Mouse (Mus musculus): ENCODE results near the gene Phlpp1.

Phlpp1 gene

GRCm38 (mm10) chr1:106376003-106376402, 204.5 kb downstream of the Phlpp1 start:
- in situ Hi-C loops (cut with MseI, MboI): loop anchor here in 1 of 2 experiments (25.0 kb wide), 1 partner anchor 489 kb away; no protein-coding TSS in a partner anchor

- in situ Hi-C loops (cut with MseI, MboI): loop anchor here in 1 of 2 experiments (25.0 kb wide), 1 partner anchor 493 kb away; no protein-coding TSS in a partner anchor
Measured at GRCm38 (mm10) chr1:106380465-106380864, 208.9 kb downstream of the Phlpp1 start.

GRCm38 (mm10) chr1:106386542-106386941, 215.0 kb downstream of the Phlpp1 start:
- in situ Hi-C loops (cut with MseI, MboI): loop anchor here in 1 of 2 experiments (25.0 kb wide), 1 partner anchor 499 kb away; no protein-coding TSS in a partner anchor

- in situ Hi-C loops (cut with MseI, MboI): loop anchor here in 1 of 2 experiments (25.0 kb wide), 1 partner anchor 500 kb away; no protein-coding TSS in a partner anchor
Measured at GRCm38 (mm10) chr1:106387264-106387663, 215.7 kb downstream of the Phlpp1 start.

GRCm38 (mm10) chr1:106389673-106390072, 218.1 kb downstream of the Phlpp1 start:
- in situ Hi-C loops (cut with MseI, MboI): loop anchor here (5.0 to 25.0 kb wide), 5 partner anchors 225 to 502 kb away; no protein-coding TSS in a partner anchor

GRCm38 (mm10) chr1:106393072-106393471, 221.5 kb downstream of the Phlpp1 start:
- in situ Hi-C loops (cut with MseI, MboI): loop anchor here (5.0 to 25.0 kb wide), 5 partner anchors 228 to 506 kb away; no protein-coding TSS in a partner anchor

GRCm38 (mm10) chr1:106394678-106395077, 223.1 kb downstream of the Phlpp1 start:
- in situ Hi-C loops (cut with MseI, MboI): loop anchor here (5.0 to 25.0 kb wide), 5 partner anchors 230 to 507 kb away; no protein-coding TSS in a partner anchor

GRCm38 (mm10) chr1:106395476-106395875, 223.9 kb downstream of the Phlpp1 start:
- in situ Hi-C loops (cut with MseI, MboI): loop anchor here (10.0 to 25.0 kb wide), 4 partner anchors 231 to 508 kb away; no protein-coding TSS in a partner anchor

GRCm38 (mm10) chr1:106400900-106401634, 229.5 kb downstream of the Phlpp1 start:
- in situ Hi-C loops (cut with MseI, MboI): no loop called here

GRCm38 (mm10) chr1:106403011-106403501, 231.5 kb downstream of the Phlpp1 start:
- in situ Hi-C loops (cut with MseI, MboI): no loop called here

- in situ Hi-C loops (cut with MseI, MboI): no loop called here
Measured at GRCm38 (mm10) chr1:106406852-106407251, 235.3 kb downstream of the Phlpp1 start.

GRCm38 (mm10) chr1:106407963-106408440, 236.4 kb downstream of the Phlpp1 start:
- in situ Hi-C loops (cut with MseI, MboI): no loop called here

- in situ Hi-C loops (cut with MseI, MboI): no loop called here
Measured at GRCm38 (mm10) chr1:106410858-106411257, 239.3 kb downstream of the Phlpp1 start.

- in situ Hi-C loops (cut with MseI, MboI): loop anchor here (10.0 kb wide), 1 partner anchor 299 kb away; no protein-coding TSS in a partner anchor
Measured at GRCm38 (mm10) chr1:106425128-106425936, 253.8 kb downstream of the Phlpp1 start.

GRCm38 (mm10) chr1:106428170-106428569, 256.6 kb downstream of the Phlpp1 start:
- in situ Hi-C loops (cut with MseI, MboI): loop anchor here (10.0 kb wide), 1 partner anchor 297 kb away; no protein-coding TSS in a partner anchor

GRCm38 (mm10) chr1:106428580-106428979, 257.0 kb downstream of the Phlpp1 start:
- in situ Hi-C loops (cut with MseI, MboI): loop anchor here (10.0 kb wide), 1 partner anchor 296 kb away; no protein-coding TSS in a partner anchor

GRCm38 (mm10) chr1:106433580-106433979, 262.0 kb downstream of the Phlpp1 start:
- in situ Hi-C loops (cut with MseI, MboI): no loop called here
